Mouse (Mus musculus): ENCODE data around the gene Plekhg6.

Plekhg6 gene

DNA sequence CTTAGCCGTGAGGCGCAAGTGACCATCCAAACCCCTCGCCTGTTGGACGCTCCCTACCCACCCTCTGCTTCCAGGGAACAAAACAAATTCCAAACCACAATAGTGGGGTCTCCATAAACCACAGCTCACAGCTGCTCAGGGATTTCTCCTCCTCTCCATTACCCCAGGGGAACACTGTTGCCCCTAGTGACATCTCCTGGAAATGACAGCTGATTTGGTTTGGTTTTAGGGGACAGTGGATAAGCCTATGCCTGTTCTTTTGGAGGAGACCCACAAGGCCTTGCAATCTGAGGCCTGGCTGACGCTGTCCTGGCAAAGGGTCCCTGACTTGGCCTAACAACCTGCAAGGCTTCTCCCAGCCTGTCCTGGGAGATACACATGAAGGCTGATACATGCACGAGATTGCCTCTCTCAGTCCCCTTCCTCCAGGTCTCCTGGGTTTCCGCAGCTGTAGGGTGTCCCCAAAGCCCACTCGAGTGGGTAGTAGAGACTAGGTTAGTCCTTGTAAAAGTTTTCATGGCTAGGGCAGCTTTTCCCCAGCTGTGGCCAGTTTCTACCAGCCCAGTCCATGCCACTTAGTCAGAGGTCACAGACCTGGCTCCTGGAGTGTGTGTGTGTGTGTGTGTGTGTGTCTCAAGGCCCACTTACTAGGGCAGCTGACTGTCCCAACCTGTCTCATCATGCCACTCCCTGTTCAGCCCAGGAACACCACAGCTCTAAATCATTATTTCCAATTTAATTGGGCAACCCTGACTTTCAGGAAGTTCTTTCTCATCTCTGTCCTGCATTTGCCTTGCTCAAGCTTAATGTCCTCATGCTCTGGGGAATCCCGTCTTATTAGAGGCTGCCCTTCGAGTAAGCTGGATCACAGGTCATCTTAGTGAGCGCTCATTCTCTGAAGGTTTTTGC lies 4.7 kb upstream of the Plekhg6 start:
- DNase-seq, result no peak

DNA sequence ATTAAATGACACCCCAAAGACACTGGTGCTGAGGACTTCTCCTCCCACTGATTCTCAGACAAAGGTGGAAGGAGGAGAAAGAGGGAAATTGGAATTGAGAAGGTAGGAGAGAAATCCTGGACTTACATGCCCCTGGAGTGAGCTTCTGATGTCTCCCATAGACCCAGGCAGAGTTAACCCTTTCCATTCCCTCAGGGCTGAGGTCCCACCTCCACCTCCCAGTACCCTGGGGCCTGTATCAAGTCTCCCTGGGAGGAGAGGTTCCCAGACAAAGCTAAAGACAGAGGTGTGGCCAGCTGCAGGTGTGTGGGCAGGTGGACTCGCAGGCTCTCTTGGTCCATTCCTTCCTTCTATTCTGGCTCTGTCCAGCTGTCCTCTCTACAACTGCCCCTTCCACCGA lies 1.4 kb upstream of the Plekhg6 start:
- DNase-seq, result no peak

DNA sequence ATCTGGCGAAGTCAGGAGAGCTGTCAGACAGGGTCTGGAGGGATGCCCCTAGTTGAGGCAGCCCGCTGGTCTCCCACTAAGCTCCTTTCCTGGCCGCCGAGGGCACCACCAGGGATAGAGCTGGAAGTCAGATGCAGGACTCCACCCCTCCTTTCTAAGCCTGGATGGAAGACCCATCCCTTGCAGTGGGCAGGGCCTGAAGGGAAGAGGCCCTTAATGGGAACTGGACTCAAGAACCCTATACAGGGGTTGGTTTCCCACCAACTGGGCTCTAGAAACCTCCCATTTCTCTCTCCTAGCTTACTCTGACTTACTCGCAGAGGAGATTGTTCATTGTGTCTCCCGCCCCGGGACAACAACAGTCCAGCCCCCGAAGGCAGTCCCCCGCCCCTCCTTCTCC lies 812 bp downstream of the Plekhg6 start:
- DNase-seq, result no peak

DNA sequence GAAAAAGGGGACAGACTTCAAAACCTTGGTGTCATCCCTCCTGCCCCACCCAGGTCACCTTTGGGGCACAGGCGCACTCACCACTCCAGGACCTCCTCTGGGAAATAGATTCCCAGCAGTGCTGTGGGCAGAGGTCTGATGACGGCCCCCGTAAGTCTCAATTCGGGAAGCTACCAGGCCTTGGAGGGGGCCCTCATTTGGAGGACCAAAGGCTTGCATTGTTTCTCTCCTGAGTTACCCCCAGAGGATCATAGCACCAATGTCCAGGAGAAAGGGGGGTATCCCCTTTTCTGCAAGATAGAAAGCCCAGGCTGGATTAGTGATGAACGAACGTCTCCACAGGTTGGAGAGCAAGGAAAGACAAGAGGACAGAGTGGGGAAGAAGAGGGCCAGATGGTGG lies 2.0 kb downstream of the Plekhg6 start:
- no peak for DNase-seq

DNA sequence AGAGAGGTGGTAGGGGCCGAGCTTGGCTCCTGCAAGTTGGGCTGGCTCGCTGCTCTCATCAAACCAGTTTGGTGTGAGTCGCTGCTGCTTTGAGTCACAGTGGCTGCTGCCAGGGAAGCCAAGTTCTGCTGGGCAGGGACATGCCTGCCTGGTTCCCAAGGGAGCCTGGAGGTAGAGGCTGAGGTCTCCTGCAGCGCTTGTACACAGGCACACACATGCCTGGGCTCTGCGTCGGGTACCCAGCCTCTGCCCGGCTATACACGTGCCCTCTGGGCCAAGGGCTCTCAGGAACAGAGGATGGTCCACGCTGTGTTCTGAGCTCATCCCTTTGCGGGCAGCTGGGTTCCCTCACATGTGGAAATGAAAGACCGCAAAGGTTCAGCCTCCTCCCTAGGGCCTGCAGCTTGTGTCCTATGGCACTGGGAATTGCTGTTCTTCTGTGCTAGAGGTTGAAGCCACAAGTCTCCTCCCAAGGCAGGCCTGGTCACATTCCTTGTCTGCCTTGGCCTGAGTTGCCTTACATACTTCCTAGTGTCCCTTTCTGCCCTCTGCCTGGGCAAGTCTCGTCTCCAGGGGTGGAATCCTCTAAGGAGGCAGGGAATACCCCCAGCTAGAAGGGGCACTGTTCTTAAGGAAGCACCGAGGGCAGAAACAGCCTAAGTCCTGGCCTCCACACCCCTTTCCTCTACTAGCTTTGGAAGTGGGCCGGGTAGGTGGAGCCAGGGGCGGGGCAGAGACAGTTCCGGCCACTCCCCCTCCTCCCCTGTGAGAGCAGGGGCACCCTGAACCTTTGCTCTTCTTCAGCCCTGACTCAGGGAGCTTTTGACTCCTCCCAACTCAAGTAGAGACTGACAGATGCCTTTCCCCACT lies 2.8 kb downstream of the Plekhg6 start:
- DNase-seq, result peak; percentile 91

DNA sequence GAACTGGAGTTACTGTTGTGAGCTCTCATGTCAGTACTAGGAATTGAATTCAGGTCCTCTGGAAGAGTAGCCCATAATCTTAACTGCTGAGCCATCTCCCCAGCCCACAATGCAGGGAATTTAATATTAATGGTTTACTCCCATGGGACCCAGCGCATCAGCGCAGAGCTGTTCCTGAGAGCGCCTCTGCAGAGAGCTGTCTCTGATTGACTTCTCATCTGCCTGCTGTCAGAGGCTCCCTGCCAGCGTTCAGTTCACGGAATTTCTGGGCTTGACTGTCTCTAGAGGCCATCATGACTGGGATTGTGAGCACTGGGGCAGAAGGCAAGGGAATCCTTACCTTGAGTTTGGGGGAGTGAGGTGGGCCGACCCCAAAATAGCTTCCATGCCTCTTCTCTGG lies 3.6 kb downstream of the Plekhg6 start:
- no peak for DNase-seq

DNA sequence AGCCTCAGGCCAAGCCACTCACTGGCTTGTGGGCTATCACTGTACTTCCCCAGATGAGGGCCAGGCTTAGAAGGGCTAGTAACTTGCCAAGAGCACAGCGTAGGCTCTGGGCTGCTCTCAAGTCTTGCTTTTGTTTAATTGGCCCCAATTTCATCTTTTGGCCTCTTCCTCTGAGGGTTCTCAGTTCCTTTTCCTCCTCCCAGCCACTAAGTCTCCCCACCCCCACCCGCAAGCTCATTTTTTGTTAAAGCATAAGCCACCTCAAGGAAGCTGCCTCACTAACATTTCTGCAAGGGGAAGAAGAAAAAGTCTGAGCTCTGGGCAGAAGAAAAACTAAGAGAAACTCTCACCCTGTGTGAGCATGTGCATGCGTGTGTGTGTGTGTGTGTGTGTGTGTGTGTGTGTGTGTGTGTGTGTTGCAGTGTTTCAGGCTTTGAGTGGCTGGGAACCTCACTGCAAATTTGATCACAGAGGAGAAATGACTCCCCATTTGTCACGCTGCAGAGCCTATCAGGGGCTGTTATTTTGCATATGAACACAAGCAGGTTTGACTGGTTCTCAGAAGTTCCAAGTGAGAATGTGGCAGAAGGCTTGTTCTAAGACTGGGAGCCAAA lies 12.7 kb downstream of the Plekhg6 start:
- DNase-seq, result peak; percentile 72

DNA sequence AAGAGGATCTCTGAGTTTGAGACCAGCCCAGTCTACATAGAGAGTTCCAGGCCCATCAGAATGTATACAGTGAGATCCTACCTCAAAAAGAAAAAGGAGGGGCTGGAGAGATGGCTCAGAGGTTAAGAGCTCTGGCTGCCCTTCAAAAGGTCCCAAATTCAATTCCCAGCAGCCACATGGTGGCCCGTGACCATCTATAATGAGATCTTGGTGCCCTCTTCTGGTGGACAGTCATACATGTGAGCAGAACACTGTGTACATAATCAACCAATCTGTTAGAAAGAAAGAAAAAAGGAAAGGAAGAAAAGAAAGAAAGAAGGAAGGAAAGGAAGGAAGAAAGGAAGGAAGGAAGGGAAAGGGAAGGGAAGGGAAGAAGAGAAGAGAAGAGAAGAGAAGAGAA lies 14.5 kb downstream of the Plekhg6 start:
- DNase-seq, result peak; percentile 62

DNA sequence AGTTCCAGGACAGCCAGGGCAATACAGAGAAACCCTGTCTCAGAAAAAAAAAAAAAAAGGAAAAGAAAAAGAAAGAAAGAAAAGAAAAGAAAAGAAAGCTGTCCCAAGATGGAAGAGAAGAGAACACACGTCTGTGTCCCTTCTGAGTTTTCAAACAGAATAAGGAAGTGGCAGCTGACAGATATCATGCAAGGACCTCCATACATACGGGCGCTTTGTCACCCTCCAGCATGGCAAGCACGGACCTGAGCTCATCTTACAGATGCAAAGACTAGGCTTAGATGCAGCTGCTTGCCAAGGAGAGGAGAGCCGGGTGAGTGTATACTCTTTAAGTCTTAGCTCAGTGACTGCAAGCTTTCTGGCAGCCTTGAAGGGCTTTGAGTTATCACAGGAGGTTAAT lies 15.1 kb downstream of the Plekhg6 start:
- no peak for DNase-seq

DNA sequence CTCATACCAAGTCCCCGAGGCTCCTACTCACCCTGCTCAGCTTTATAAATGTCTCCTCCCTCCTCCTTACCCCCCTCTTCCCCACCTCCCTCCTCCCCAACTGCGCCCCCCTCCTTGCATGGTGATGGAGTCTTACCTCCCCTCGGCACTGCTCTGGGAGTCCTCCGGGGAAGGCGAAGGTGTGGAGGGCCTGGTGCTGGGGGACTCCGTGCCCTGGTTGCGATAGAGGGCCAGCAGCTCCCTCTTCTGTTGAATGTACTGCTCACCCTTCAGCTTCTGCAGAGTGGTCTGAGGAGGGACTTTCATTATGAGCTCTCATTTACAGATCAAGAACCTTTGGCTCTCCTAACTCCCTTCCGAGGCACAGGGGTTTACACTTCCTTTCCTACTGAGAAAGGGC lies 16.1 kb downstream of the Plekhg6 start:
- peak; percentile 52 for DNase-seq

DNA sequence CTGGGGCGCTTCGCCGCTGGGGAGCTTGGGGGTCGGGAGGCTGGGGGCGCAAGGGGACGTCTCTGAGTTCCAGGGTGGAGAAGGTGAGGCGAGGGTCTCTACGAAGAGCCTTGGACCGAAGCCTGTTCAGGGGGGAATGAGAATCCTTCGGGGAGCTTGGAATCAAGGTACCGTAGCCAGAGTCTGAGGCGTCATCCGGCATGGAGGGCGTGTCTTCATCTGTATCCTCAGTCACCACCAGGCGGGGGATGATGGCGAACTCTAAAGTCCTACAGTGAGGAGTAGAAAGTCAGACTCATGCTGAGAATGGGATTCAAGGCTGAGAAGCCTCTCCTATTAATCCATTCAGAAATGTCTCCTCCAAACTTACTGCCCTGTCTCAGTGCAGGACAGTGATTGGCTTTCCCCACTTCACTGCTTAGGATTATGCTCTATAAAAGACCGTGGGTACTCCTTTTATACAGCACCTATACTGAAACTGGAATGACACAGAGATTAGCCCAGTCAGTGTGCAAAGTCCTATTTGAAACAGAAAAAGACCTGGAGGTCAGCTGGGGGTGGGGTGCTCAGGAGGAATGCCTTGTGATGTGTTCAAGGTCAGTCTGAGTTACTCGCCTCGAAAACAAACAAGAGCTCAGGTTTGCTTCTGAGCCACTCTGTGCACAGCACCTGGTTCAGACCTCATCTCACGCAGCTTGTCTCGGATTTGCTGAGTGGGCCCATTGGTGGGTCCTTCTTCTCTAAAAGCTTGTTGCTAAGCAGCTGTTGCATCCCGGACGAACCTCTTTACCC lies 16.9 kb downstream of the Plekhg6 start:
- no peak for DNase-seq

DNA sequence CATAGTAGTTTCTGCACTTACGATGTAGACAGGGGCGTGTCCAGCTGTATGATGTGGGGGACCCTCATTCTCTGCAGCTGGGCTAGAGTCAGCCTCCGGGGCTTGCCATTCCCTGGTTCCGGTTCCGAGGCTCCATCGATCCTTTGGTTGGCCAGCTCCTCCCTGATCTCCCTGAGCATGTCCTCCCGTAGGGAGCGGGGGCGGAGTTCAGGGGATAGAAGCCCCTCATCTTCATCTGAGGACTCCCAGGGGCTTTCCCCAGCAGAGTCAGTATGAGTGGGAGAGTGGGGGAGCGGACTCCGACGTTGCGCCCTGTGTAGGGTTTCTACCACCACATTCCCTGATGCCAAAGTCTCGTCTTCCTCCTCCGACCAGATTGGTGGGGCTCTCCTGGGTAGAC lies 17.6 kb downstream of the Plekhg6 start:
- DNase-seq, result no peak

DNA sequence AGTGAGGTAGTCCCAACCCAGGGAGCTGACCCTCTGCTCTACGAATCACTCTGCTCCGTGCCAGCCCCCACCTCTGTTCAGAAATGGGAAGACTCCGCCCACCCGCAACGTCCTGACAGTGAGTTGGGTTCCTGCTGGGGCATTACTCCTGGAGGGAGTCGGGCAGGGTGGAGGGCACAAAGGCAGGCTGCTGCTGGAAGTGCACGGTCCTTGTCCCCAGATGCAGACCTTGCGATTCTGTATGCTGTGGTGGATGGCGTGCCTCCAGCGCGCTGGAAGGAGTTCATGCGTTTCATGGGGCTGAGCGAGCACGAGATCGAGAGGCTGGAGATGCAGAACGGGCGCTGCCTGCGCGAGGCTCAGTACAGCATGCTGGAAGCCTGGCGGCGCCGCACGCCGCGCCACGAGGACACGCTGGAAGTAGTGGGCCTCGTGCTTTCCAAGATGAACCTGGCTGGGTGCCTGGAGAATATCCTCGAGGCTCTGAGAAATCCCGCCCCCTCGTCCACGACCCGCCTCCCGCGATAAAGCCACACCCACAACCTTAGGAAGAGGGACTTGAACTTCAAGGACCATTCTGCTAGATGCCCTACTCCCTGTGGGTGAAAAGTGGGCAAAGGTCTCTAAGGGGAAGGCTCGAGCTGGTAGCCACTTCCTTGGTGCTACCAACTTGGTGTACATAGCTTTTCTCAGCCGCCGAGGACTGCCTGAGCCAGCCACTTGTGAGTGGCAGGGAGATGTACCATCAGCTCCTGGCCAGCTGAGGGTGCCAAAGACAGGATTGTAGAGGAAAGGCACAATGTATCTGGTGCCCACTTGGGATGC lies 18.9 kb downstream of the Plekhg6 start:
- DNase-seq, result peak; percentile 73

DNA sequence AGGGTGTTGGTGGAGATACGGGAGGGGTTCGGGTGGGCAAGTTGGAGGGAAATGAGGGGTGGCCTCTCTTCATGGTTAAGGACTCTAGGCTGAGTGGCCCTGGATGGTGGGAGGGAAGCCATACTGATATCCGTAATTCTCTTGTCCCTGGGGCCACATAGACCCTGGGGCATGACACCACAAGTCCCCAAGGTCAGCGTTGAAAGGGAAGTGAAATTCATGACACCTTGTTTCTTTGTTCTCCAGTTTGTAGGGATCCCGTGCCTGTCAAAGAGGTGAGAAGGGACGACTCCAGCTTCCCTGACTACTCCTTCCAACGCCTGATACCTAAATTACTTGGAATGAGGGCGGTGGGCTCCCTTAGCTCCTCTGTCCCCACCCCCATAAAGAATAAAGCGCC lies 19.7 kb downstream of the Plekhg6 start:
- DNase-seq, result no peak

DNA sequence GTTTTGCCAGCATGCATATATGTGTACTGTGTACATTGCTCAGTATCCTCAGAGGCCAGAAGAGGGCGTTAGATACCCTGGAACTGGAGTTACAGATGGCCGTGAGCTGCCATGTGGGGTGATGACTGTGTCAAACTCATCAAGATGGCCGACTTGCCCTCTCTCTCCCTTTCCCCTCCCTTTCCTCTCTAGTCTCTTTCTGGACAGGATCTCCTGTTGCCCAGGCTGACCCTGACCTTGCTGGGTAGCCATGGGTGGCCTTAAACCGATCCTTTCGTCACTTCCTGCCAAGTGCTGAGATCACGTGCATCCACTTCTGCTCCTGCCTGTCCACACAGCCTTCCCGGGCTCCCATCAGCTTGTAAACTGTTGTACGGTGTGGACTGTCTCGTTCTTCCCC lies 20.6 kb downstream of the Plekhg6 start:
- DNase-seq, result no peak

DNA sequence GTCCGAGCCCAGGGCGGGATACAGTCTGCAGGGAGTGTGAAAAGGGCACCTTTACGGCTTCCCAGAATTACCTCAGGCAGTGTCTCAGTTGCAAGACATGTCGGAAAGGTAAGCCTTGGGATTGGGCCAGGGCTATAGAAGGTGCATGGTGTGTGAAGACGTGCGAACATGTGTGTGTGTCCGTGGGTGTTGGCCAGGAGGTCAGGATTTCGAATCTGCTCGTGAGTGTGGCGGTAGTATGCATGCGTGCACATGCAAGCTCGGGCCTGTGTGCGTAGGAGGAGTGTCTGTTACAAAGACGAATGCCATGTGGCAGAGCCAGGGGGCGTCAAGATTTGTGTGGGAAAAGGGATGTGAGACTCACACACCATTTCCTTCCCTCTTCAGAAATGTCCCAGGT lies 23.3 kb downstream of the Plekhg6 start:
- DNase-seq, result no peak

DNA sequence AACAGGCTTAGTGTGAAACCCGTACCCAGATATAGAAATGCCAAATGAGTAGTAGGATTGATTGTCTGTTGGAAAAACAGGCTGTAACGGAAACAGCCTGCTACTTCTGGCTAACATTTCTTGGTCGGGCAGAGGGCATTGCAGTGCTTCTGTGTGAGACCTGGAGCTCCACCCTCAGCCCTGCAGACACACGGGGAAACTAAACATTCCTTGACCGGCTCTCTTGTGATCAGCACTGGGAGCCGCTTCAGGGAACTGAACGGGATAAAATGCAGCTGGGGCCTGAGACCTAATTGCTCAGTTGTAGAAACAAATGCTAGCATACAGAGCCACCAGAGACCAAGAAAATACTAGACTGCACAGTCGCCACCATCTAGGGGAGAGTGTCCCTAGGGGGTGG lies 24.3 kb downstream of the Plekhg6 start:
- no peak for DNase-seq

DNA sequence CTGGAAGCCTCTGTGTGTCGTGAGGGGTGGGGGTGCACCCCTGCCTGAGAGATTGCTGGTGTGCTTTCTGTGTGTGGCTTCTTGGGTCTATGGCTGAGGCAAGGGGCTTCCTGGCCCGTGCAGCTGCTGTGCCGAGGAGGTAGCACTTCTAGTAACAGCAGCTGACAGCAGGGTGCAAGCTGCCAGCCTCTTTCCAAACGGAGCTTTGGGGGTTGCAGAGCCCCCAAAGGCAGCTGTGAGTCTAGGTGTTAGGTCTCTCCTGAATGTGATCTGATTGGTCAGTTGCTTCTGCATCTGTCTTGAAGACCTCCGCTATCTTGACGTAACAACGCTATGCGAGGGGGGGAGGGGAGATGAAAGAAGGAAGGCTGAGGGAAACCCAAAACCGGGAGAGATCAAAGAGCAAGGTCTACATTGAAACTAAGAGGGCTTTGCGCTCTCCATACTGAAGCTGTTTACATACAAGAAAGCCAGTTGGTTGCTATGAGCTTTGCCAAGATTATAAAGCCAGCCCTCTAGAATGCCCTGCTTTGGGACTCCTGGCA lies 25.3 kb downstream of the Plekhg6 start:
- no peak for DNase-seq

DNA sequence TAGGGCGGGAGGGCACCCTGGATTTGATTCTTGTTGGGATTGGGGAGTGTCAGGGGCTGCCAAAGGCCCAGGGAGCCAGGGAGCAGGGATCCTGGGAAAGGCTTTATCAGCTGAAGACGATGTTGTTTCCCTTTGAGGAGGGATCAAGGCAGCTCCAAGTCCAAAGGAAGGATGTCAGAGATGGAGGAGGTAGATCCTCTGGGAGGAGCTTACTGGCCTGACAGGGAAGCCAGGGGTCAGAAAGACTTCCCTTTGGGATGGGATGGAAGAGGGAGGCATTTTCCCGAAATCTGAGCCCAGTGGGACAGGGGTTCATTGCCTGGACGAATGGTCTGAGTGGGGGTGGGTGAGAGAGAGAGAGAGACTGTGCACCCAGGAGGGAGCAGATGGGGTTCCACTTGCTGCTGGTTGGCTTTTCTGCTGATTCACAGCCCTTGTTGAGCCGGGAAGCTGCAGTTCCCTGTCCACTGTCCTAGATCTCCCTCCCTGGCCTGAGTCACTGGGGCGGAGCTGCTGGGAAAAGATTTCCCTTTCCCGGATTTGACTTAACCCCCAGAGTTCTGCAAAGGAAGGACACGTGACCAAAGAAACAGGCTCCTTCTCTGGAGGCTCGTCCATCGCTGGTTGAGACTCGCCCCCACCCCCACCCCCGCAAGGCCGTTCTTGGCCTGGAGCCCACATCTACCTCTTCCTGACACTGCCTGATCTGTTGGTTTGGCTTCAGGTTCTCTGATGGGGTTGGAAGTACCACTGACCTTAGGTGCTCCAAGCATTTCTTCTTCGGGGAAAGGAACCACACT lies 26.0 kb downstream of the Plekhg6 start:
- DNase-seq, result peak; percentile 78

DNA sequence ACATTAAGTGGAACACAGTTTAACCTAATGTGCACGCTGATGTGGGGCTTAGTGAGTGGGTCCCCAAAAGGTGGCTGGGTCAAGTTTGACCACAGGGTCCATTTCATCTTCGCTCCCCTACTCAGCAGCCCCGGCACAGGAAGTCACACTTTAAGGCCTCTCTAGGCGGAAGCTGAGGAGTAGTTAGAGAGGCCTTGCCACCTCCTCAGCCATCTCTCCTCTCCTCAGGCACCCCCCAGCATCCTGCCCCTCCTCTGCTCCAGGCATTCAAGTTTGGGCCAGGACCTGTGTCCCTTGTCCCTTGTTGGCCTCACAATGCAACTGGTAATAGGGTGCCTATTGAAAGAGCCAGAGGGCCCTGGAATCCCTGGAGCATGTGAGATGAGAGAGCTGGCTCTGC lies 26.9 kb downstream of the Plekhg6 start:
- DNase-seq, result no peak

DNA sequence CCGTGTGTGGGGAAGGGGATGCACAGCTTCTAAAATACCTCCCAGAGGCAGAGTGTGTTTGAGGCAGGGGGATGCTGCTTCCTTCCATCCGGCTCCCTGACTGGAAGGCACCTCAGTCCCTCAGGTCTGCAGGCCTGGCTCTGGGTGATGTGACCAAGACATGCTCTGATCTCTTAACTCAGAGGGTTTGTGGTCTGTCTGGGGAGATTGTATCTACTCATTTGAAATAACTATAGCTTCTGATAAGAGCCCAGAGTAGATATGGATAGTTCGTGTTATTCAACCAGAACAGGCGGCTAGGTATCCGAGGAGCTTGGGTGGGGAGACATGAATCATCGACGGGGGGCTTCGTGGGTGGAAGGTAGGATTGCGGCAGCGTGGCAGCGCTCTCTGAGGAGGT lies 27.4 kb downstream of the Plekhg6 start:
- DNase-seq, result no peak

Measured in lung, postnatal 36 days (tissue).